ENCODE assay signal across 24 mouse cellular contexts in genomic region chr3:104244373-104244772, GRCm38 (mm10).
"Had no signal": no experiment of that assay in that cellular context is flagged by ENCODE, and none has a peak within 500 bp of the region (broad histone marks: within the 10 kb centered on the region; RNA-seq: fewer than 3 reads in every experiment).

No protein-coding gene starts in this region.

- H3K4me1 ChIP-seq: limb, embryonic 13.5 days; megakaryocyte, embryonic 14.5 days; midbrain, embryonic 10.5 days; neural tube, embryonic 12.5 days; neural tube, embryonic 15.5 days had no signal

- ATAC-seq: liver, postnatal 0 days; lung, postnatal 0 days had no signal

- H3K4me2 ChIP-seq: kidney, embryonic 15.5 days; limb, embryonic 13.5 days; lung, embryonic 14.5 days; neural tube, embryonic 12.5 days; neural tube, embryonic 15.5 days had no signal

- H3K4me3 ChIP-seq: kidney, embryonic 15.5 days; limb, embryonic 13.5 days; megakaryocyte, embryonic 14.5 days; midbrain, embryonic 10.5 days; neural tube, embryonic 12.5 days; neural tube, embryonic 15.5 days had no signal

- H3K27me3 ChIP-seq: kidney, embryonic 15.5 days; limb, embryonic 13.5 days; megakaryocyte, embryonic 14.5 days; neural tube, embryonic 12.5 days; neural tube, embryonic 15.5 days had no signal

- H3K9ac ChIP-seq: kidney, embryonic 15.5 days; limb, embryonic 13.5 days; liver, embryonic 14.5 days; liver, postnatal 0 days; lung, embryonic 14.5 days; neural tube, embryonic 12.5 days; neural tube, embryonic 15.5 days had no signal

- H3K9me3 ChIP-seq: kidney, embryonic 15.5 days; limb, embryonic 13.5 days; midbrain, embryonic 10.5 days; neural tube, embryonic 12.5 days; neural tube, embryonic 15.5 days had no signal

- H3K27ac ChIP-seq: kidney, embryonic 15.5 days; limb, embryonic 13.5 days; liver, embryonic 14.5 days; midbrain, embryonic 10.5 days; neural tube, embryonic 12.5 days; neural tube, embryonic 15.5 days; stomach, postnatal 0 days had no signal

- H3K36me3 ChIP-seq: kidney, embryonic 15.5 days; limb, embryonic 13.5 days; midbrain, embryonic 10.5 days; neural tube, embryonic 12.5 days; neural tube, embryonic 15.5 days had no signal

- DNase-seq: kidney, adult 11 months; kidney, adult 8-10 months; kidney, postnatal 10 days; kidney, postnatal 36 days; left cerebral cortex, postnatal 4 days; liver, postnatal 0 days; lung, embryonic 14.5 days; lung, postnatal 36 days; midbrain, embryonic 14.5 days; right cerebral cortex, adult 18-20 months; right cerebral cortex, postnatal 14 days; right cerebral cortex, postnatal 4 days; thymus, adult 2 months; thymus, postnatal 14 days; thymus, postnatal 4 days had no signal
